Mouse (Mus musculus): Measurements from ENCODE around the gene Gon7. TPM values are rescaled to one million over a fixed set of nuclear protein-coding genes. Genes with fewer than 3 reads are reported as not detected.

Gon7 gene
- polyA plus RNA-seq, 1 experiment: 8.1 TPM

GRCm38 (mm10) chr12:102705906-102706640, 51.5 kb downstream of the Gon7 start:
- DNase-seq (ENCODE audit: low read depth): no peak

- no peak for DNase-seq (ENCODE audit: low read depth)
These were observed 52.3 kb downstream of the Gon7 start for GRCm38 (mm10) chr12:102705216-102705871.

DNA sequence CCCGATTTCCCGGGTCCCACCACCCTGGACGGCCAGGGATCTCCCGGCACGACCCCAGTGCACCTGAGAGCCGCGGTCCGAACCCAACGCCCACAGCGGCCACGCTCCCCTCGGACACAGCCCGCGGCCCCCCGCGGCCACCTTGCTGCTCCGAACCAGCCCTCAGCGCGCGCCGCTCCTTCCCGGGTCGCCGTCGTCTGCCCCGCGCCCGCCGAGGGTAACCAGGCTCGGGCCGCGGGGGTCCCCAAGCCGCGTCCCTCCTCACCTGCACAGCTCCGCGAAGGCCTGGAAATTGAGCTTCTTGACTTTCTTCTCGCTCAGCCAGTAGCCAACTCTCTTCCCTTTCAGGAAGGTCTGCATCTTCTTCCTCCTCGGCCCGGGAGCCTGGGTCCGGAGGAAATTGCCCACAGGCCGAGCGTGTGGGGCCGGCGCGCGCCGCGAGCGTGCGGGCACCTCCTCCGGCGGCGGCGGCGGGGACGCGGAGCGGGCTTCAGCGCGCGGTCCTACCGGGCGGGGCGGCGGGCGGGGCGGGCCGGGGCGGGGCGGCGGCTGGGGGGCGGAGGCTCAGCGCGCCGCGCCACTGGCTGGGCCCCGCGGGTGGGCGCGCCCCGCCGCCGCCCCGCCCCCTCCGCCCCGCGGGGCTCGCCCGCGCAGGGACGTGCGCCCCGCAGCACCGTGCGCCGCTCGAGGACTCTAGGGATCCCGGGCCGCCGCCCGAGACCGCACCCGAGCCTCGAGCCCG, 53.0 kb downstream of the Gon7 start, which contains the start of gene Itpk1:
Gene Itpk1 (minus strand): TSS at position 474 of the 742 bp plus-strand sequence.
- DNase-seq (ENCODE audit: low read depth): no peak

GRCm38 (mm10) chr12:102703921-102704408, 53.6 kb downstream of the Gon7 start:
- no peak for DNase-seq (ENCODE audit: low read depth)

- no peak for DNase-seq (ENCODE audit: low read depth)
These were observed 54.2 kb downstream of the Gon7 start for GRCm38 (mm10) chr12:102703441-102703840.

Other genes starting within 250 kb of the Gon7 start
- gene Chga, start 202.8 kb downstream of the Gon7 start, polyA plus RNA-seq (2012; rRNA removed): 0.19 and 0.26 TPM in 2 replicates
- 71.0 and 81.2 TPM in 2 replicates for gene Itpk1, start 52.9 kb downstream of the Gon7 start, polyA plus RNA-seq (2012; rRNA removed)
- gene Moap1, start 14.1 kb downstream of the Gon7 start, polyA plus RNA-seq (2012; rRNA removed): 1.1 and 1.4 TPM in 2 replicates
- gene Tmem251, start 14.0 kb downstream of the Gon7 start, polyA plus RNA-seq (2012; rRNA removed): 2.8 and 3.2 TPM in 2 replicates
- gene Gm28051, start within 50 bp of the Gon7 start, polyA plus RNA-seq (2012; rRNA removed): not detected in 2 replicates
- 19.2 and 20.2 TPM in 2 replicates for gene Ubr7, start 164 bp upstream of the Gon7 start, polyA plus RNA-seq (2012; rRNA removed)
- gene Gm20604, start 869 bp upstream of the Gon7 start, polyA plus RNA-seq (2012; rRNA removed): 3.4 TPM in 2 replicates
- 16.8 and 18.2 TPM in 2 replicates for gene Btbd7, start 120.7 kb upstream of the Gon7 start, polyA plus RNA-seq (2012; rRNA removed)
- 1.6 TPM in 2 replicates for gene Cox8c, start 141.5 kb upstream of the Gon7 start, polyA plus RNA-seq (2012; rRNA removed)
- gene Unc79, start 191.1 kb upstream of the Gon7 start, polyA plus RNA-seq (2012; rRNA removed): 0.41 and 1.1 TPM in 2 replicates